ENCODE assay signal across 9 mouse cellular contexts in genomic region chr12:77568286-77568685, GRCm38 (mm10).
DNase-seq lines count a peak whose midpoint lies in the region; ATAC-seq and TF ChIP-seq lines count a peak whose summit lies in the region.
"Had no signal": no experiment of that assay in that cellular context is flagged by ENCODE, and none has a peak within 500 bp of the region (broad histone marks: within the 10 kb centered on the region; RNA-seq: fewer than 3 reads in every experiment).

No protein-coding gene starts in this region.

- TF ChIP-seq POLR2A in thymus, adult 2 months (IDR thresholded peaks at IDR 0.05; ENCODE audit: control insufficient read depth, extremely low read depth, insufficient read depth, low read length, poor library complexity), result no peak
- no peak for TF ChIP-seq POLR2A in bone marrow, adult 2 months (IDR thresholded peaks at IDR 0.05; ENCODE audit: borderline replicate concordance, control insufficient read depth, low read depth, low read length)

- H3K9me3 ChIP-seq in embryonic facial prominence, embryonic 13.5 days, result no peaks in the 10 kb centered on the region
- H3K9me3 ChIP-seq in hindbrain, embryonic 10.5 days, result no peaks in the 10 kb centered on the region
- H3K9me3 ChIP-seq in midbrain, embryonic 14.5 days (ENCODE audit: control insufficient read depth, low read length), result no peaks in the 10 kb centered on the region

- no peaks in the 10 kb centered on the region for H3K27me3 ChIP-seq in thymus, adult 2 months (ENCODE audit: control insufficient read depth, insufficient read depth, low read length)
- H3K27me3 ChIP-seq in embryonic facial prominence, embryonic 13.5 days, result no peaks in the 10 kb centered on the region
- no peaks in the 10 kb centered on the region; the same call in 1 of the 2 replicates for H3K27me3 ChIP-seq in hindbrain, embryonic 10.5 days (ENCODE audit: insufficient read depth, poor library complexity, severe bottlenecking)
- no peaks in the 10 kb centered on the region for H3K27me3 ChIP-seq in midbrain, embryonic 14.5 days (ENCODE audit: control insufficient read depth, insufficient read depth, low read length)

- H3K9ac ChIP-seq in embryonic facial prominence, embryonic 13.5 days, result no peak overlapping the region
- H3K9ac ChIP-seq in midbrain, embryonic 14.5 days (replicated peaks; ENCODE audit: low read length), result no peak overlapping the region

- H3K4me1 ChIP-seq in thymus, adult 2 months (replicated peaks; ENCODE audit: control insufficient read depth, insufficient read depth, low read length), result peaks cover 8% of the 10 kb centered on the region
- no peaks in the 10 kb centered on the region for H3K4me1 ChIP-seq in bone marrow, adult 2 months (ENCODE audit: control insufficient read depth, insufficient read depth, low read length)
- no peaks in the 10 kb centered on the region for H3K4me1 ChIP-seq in embryonic facial prominence, embryonic 13.5 days
- H3K4me1 ChIP-seq in hindbrain, embryonic 10.5 days (replicated peaks), result 0 out of 2 replicates have a peak, but pooled peaks cover 12% of the 10 kb centered on the region
- no peaks in the 10 kb centered on the region for H3K4me1 ChIP-seq in midbrain, embryonic 14.5 days (ENCODE audit: control insufficient read depth, insufficient read depth, low read length)

- peak; percentile 33 for DNase-seq in thymus, adult 2 months
- DNase-seq in thymus, adult 18-20 months, result no peak
- peak; percentile 51 for DNase-seq in hindbrain, embryonic 10.5 days (ENCODE audit: low spot score)
- DNase-seq in left cerebral cortex, adult 18-20 months (ENCODE audit: low spot score in 2 of 2), result peak; percentile 19 to 34
- peak; percentile 84 for DNase-seq in midbrain, embryonic 14.5 days
- peak; percentile 35 for DNase-seq in thymus, postnatal 25 days

- no peak overlapping the region for H3K4me3 ChIP-seq in thymus, adult 2 months (ENCODE audit: control insufficient read depth, insufficient read depth, low read length)
- H3K4me3 ChIP-seq in bone marrow, adult 2 months (replicated peaks; ENCODE audit: control insufficient read depth, low read depth, low read length), result no peak overlapping the region
- H3K4me3 ChIP-seq in embryonic facial prominence, embryonic 13.5 days, result no peak overlapping the region
- H3K4me3 ChIP-seq in hindbrain, embryonic 10.5 days, result no peak overlapping the region
- H3K4me3 ChIP-seq in midbrain, embryonic 14.5 days (replicated peaks; ENCODE audit: low read depth, low read length), result no peak overlapping the region

- H3K36me3 ChIP-seq in thymus, adult 2 months (ENCODE audit: control insufficient read depth, insufficient read depth, low read length), result no peaks in the 10 kb centered on the region
- no peaks in the 10 kb centered on the region for H3K36me3 ChIP-seq in embryonic facial prominence, embryonic 13.5 days
- no peaks in the 10 kb centered on the region for H3K36me3 ChIP-seq in hindbrain, embryonic 10.5 days
- H3K36me3 ChIP-seq in midbrain, embryonic 14.5 days (ENCODE audit: control insufficient read depth, insufficient read depth, low read length), result no peaks in the 10 kb centered on the region

- no peak overlapping the region for H3K27ac ChIP-seq in thymus, adult 2 months (ENCODE audit: control insufficient read depth, insufficient read depth, low read length)
- H3K27ac ChIP-seq in bone marrow, adult 2 months (ENCODE audit: control insufficient read depth, insufficient read depth, low read depth, low read length, poor library complexity), result no peak overlapping the region
- H3K27ac ChIP-seq in embryonic facial prominence, embryonic 13.5 days, result no peak overlapping the region
- H3K27ac ChIP-seq in hindbrain, embryonic 10.5 days, result no peak overlapping the region
- no peak overlapping the region for H3K27ac ChIP-seq in midbrain, embryonic 14.5 days (replicated peaks; ENCODE audit: low read depth, low read length)
- H3K27ac ChIP-seq: macrophage had no signal

- H3K4me2 ChIP-seq in embryonic facial prominence, embryonic 13.5 days, result no peak overlapping the region
- H3K4me2 ChIP-seq in midbrain, embryonic 14.5 days (ENCODE audit: low read length), result no peak overlapping the region

- peak; percentile 67; the same call in 1 of the 2 replicates for TF ChIP-seq CTCF in thymus, adult 2 months (IDR thresholded peaks at IDR 0.05; ENCODE audit: borderline replicate concordance, control insufficient read depth, extremely low read depth, insufficient read depth, low read length, poor library complexity)
- TF ChIP-seq CTCF in bone marrow, adult 2 months (IDR thresholded peaks at IDR 0.05; ENCODE audit: control insufficient read depth, insufficient read depth, low read length), result peak; percentile 56

- 20% methylated on average over 3 of the region's 3 CpGs for WGBS in thymus, adult 2 months
- 9% methylated on average over 3 of the region's 3 CpGs for WGBS in bone marrow, adult 2 months
- whole genome bisulfite sequencing in embryonic facial prominence, embryonic 13.5 days, result 3% methylated on average over 3 of the region's 3 CpGs
- WGBS in hindbrain, embryonic 10.5 days, result 14% methylated on average over 3 of the region's 3 CpGs
- 5% methylated on average over 3 of the region's 3 CpGs for WGBS in midbrain, embryonic 14.5 days

- 0 out of 2 replicates have a peak, but pooled peaks have one; percentile 41 for ATAC-seq in embryonic facial prominence, embryonic 13.5 days (ENCODE audit: insufficient number of reproducible peaks, insufficient read depth, low FRiP score, low TSS enrichment, low read depth)
- ATAC-seq in midbrain, embryonic 14.5 days (ENCODE audit: low FRiP score, low TSS enrichment), result peak; percentile 31; the same call in 1 of the 2 replicates

Comparison
In these comparisons a context has a peak if more than half of its experiments do, and no peak if none do; other contexts are left out.
1. DNase-seq: peak in thymus, adult 2 months (single experiment), hindbrain, embryonic 10.5 days (single experiment), left cerebral cortex, adult 18-20 months (2 of 2), midbrain, embryonic 14.5 days (single experiment) and thymus, postnatal 25 days (single experiment); none in thymus, adult 18-20 months (0 of 2).